Mouse (Mus musculus): Measurements from ENCODE around the gene Kdm2a.

Gene Kdm2a

GRCm38 (mm10) chr19:4326881-4327280, 71.2 kb downstream of the Kdm2a start:
- DNase-seq = no peak

DNA sequence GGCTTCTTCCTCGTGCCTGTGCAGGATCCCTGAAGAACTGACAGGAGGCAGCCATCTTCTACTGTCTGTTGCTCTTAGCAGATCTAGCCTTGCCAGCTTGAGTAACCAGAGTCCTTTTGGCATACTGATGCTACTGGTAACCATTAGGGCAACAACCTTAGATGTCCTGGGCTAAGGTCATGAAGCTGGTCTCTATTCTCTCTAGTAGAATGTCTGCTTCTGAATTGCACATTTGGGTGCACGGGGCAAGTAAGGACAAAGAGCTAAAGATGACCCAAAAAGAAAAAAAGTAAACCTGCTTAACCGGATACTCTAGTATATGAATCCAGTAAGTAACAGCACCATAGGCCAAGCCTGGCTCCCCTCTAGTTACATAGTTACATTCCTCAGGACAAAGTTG, 72.0 kb downstream of the Kdm2a start:
- no peak for DNase-seq

DNA sequence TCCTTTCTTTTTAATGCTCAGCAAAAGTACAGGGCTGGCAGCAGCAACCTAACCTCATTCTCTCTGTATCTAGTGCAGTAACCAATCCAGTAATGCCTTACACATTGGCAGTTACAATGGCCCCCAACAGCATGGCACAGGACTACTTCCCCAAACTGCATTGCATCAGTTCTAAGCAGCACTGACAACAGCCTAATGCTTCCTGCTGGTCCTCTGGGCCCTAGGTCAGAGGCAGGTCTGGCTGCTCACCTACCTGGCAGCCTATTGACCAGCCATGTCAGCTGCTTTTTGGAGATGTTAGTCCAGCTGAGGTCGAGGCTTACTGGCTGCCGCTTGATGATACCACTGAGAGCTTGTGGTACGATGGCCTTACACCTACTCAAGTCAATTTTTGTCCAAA, 76.0 kb downstream of the Kdm2a start:
- no peak for DNase-seq

- no peak for DNase-seq
These were observed 76.5 kb downstream of the Kdm2a start for GRCm38 (mm10) chr19:4321622-4322021.

- DNase-seq = no peak
These were observed 78.8 kb downstream of the Kdm2a start for GRCm38 (mm10) chr19:4319272-4319671.

DNA sequence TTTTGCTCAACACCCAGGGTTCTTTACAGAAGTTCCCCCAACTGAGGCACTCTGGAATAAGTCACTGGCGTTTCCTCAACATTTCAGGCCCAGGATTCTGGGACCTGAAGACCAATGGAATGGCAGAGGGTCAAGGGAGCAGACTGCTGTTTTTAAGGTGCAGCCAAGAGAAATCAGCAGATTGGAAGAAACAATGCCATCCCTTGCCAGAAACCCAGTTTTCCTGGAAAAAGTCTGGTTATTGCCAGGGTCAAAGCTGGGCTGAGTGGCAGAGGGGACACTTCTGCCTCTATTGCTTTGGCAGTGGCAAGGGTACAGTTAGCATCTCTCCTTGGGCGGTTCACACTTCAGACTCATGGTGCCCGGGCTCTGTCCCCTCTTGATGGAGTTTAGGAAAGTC, 80.9 kb downstream of the Kdm2a start:
- no peak for DNase-seq

DNA sequence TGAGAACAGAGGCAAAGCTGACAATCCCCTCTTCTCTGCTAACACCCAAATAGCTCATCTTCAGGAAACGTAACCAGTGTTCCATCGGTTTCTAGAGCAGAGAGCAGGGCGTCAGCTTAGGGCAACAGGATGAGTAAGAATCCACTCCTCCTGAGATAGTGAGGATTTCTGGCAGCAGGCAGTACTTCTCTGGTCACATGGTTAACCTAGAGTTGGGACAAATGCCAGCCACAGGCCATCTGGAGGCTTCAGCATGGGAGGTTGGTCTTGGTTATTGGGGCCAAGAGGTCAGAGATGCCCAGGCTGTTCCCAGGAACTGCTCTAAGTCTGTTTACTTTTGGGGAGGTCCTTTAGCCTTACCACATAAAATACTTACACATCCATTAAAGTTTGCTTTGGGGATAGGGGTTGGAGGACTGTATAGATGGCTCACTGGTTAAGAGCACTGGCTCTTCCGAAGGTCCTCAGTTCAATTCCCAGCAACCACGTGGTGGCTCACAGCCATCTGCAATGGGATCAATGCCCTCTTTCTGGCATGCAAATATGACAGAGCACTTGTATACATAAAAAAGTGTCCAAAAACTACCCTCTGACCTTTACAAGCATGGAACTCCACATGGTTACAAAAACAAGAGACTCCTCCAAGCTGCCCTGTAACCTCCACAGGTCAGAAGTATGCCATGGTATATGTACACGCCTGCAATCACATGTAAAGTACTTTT, 82.7 kb downstream of the Kdm2a start:
- peak; percentile 58 for DNase-seq

- peak; percentile 70 for DNase-seq
These were observed 88.3 kb downstream of the Kdm2a start for GRCm38 (mm10) chr19:4309776-4310185.

DNA sequence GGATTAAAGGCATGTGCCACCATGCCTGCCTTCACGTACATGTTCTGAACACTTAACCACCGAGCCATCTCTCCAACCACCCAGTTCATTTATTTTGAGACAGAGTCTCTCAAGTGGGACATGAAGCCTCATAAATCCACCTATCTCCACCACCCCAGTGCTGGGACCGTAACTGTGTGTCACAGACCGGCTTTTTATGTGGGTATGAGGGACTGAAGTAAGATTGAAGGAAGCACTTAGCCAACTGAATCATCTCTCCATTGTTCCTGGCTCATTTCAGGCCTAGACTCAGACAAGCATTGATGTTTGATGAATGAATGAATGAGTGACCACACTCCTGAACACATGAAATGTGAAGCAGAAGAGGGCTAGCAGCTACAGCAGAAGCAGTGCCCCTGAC, 88.8 kb downstream of the Kdm2a start:
- DNase-seq = no peak

DNA sequence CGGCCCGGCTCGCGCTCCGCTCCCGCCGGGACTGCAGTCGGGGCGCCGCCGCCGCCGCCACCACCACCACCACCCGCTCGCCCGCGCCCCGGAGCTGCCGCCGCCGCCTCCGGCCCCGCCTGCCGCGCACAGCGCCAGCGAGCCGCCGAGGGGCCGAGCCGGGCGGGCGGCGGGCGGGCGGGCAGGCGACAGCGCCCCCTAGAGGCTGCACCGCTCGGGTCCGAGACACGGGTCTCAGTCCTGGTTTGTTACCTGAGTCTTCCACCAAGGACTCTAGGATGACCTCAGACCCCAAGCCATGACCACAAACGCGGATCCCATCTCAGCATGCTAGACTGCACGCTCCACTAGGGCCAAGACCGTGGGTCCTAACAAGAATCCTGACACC, 91.9 kb downstream of the Kdm2a start, which contains the start of gene Grk2:
TSS of gene Grk2 (minus strand) at position 33 of the 388 bp plus-strand sequence.
- DNase-seq = peak; percentile 92

DNA sequence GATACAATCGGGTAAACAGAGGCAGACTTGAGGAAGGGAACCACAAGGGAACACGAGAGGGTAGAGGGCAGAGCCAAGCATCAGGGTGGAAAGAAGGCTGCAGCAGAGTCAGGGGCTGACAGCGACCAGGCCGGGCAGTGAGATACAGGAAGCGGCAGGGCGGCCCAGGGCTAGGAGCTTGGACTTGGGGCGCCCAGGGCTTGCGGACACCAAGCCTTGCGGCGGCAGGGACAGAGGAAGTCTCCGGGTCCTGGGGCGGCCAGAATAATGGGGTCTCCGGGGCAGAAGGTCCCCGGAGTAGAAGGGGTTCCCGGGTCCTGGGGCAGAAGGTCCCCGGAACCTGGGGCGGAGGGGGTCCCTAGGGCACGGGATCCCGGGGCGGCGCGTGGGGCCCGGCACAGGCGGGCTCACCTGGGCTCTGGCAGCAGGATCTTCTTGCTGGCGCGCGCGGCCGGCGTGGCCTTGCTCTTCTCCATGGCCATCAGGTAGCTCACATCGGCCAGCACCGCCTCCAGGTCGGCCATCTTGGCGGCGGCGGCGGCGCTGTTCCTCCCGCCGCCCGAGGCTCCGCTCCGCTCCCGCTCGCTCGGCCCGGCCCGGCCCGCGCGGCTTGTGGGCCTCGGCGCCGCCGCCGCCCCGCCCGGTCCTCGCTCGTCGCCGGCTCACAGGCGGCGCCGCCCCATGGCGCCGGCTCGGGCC, 92.4 kb downstream of the Kdm2a start:
- peak; percentile 70 for DNase-seq

DNA sequence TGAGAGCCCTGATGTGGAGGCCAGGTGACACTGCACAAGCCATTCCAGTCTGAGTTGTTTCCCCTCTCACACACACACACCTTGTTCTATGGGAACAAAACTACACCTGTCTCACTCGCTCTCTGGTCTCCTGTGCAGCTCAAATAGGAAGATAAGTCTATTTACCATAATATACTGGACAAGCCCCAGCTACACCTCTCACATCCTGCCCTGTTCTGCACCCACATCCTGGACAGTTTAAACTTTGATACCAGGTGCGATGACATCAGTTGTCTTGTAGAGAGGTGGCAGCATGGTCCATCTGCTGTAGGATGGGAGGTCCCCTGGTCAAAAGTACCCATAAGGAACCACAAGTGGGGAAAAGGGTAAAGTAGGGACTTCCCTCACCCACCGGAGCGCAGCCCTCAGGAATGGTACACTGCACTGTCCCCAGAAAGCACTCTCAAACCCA, 93.2 kb downstream of the Kdm2a start:
- no peak for DNase-seq

- DNase-seq = peak; percentile 51
These were observed 93.7 kb downstream of the Kdm2a start for GRCm38 (mm10) chr19:4304251-4304821.

DNA sequence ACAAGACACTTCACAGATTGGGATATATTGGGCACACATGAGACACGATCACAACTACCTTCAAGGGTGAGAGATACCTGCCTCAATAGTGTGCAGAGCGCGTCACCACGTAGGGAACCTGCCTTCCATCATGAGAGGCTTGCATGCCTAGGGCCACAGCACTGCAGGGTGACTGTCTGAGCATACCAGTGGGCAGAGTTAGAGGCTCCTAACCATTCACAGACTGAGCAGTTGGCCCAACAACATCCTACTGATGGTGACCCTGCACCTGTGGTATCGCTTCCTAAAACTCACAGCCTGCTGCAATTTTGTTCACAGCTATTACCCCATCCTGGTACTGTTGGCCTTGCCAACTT, 94.5 kb downstream of the Kdm2a start:
- DNase-seq = no peak

DNA sequence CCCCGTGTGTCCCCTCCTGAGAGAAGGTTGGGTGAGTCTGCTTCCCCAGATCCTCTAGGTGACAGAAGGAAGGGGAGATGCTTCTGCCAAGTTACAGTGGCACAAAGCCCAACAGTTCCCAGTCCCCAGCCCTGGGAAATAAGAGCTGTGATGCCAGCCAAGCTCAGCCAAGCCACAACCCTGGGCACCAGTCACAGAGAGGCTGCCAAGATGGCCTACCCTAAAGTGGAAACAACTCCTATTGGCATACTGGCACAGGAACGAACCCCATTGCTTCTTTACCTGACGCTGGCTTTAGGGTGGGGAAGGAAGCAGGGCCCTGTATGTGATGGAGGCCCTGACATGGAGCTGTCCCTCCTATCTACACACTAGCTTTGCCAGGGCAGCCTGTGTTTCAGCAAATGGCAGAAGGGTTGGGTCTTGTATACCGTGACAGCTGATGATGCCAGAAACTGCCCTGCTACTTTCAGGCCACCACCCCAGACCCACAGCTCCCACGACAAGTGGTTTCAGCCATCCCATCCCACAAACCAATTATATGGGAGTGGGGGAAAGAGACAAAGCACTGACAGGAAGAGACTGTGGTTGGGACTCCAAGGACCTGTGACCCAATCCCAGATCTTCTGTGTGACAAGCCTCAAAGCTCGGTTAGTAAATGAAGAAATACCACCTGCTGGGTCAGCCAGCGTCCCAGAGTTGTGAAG, 95.0 kb downstream of the Kdm2a start:
- DNase-seq = no peak

DNA sequence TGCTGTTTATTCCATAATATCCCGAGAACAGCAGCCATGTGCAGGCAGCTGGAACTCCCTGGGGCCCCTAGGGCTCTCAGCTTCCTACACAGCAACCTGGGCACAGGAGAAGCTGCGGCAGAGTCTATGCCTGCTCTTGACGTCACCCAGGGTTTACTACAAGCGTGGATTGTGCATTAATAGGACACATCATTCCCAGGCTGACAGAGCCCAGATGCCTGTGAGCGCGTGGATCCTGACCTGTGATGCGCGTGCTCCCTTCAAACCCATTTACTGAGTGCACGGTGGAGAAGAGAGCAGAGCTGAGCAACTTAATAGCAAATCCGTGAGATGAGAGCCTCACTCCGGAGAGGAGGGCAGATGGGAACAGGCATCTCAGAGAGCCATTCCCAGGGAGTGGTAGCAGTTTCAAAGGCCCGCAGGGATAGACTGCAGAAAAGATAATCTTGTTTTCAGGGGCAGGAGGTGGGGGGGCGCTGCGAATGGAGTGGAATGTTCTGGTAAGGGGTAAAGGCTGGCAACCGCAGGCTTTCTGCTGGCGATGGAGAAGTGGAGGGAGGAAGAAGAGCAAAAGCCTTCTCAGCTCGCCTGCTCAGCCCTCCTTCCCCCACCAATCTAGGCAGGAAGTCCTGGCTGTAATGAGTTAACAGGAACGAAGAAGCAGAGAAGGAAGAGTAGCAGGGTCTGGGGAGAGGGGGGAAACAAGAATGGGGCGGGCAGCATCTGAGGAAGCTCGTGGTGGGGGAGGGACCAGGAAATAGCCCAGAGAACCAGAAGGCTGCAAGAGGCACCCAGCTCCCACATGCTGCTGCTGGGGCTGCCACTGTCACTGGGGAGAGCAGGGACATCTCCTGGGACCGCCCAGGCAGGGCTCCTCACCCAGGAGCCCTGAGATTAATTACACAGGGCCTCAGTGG, 96.1 kb downstream of the Kdm2a start:
- peak; percentile 82 for DNase-seq

DNA sequence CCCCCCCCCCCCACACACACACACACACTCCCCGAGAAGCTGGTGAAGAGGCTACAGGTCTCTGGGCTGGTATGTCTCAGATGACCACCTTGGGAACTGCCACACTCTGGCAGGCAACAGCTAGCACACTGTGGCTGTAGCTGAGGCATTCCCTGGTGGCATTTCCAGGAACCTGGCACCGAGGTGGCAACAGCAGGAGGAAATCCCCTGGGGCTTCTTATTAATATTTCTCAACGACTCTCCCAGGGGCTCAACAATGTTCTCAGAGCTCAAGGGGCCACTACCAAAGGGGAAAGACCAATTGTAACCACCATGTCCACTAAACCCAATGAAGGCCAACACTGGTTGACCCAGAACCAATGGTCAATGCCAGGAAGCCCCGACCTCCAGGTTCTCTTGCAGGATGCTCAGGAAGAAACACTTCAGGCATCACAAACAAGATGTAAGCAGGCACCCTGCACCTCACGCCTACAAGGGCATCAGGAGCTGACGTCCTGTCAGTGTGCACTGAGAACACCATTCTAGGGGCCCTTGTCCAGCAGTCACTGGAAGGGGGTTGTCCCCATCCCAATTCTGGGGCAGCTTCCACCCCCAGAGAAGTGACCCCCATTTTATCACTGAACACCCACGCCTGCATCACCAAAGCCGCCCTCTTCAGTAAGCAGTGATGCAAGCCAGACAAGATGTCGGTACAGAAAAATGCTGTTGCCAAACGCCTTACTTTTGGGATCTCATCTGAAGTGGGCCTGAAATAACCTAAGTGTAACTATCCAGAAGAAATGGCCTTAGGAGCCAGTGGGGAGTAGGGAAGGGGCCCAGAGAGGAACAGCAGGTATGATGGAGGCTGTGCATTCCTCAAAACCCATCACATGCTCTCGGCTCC, 97.0 kb downstream of the Kdm2a start:
- no peak for DNase-seq

GRCm38 (mm10) chr19:4300271-4300704, 97.8 kb downstream of the Kdm2a start:
- no peak for DNase-seq

- no peak for DNase-seq
These were observed 98.4 kb downstream of the Kdm2a start for GRCm38 (mm10) chr19:4299574-4300270.

DNA sequence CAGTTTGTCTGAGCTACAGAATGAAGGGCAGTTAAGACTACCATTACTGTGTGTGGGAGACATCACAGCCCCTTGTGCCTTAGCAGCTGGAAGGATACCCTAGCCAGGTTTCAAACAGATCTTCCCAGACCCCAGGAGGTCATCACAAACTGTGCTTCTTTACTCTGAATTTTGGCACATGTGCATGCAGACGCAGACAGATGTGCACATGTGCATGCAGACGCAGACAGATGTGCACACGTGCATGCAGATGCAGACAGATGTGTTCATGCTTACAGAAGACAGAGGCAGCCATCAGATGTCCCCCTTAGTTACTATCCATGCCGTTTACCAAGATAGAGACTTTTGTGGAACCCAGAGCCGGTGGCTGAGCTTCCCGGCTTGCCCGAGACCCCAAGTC, 99.0 kb downstream of the Kdm2a start:
- DNase-seq = no peak
